Mouse (Mus musculus): ENCODE results near the gene Egfr. TPM values are rescaled to one million over a fixed set of nuclear protein-coding genes. Genes with fewer than 3 reads are reported as not detected.

Egfr gene
- polyA plus RNA-seq, 1 experiment from 2014 or later, result 4.4 TPM

GRCm38 (mm10) chr11:16848881-16849280 is 96.9 kb downstream of the Egfr start:
- no peak for DNase-seq (ENCODE audit: low spot score)
- Histone ChIP-seq H3K4me1 (peaks cover 4% of the 10 kb centered on the region; the same call in 1 of the 2 replicates), H3K4me3 (no peak overlapping the region), H3K27me3 (replicated peaks; ENCODE audit: low read depth, poor library complexity, severe bottlenecking) (no peaks in the 10 kb centered on the region), H3K27ac (replicated peaks) (no peak overlapping the region), H3K9me3 (no peaks in the 10 kb centered on the region), H3K36me3 (replicated peaks) (no peaks in the 10 kb centered on the region)
- 61% methylated on average over 6 of the region's 6 CpGs for WGBS

- H3K9me3 ChIP-seq, result no peaks in the 10 kb centered on the region
- WGBS, result 90% methylated on average over 1 of the region's 1 CpGs
- no peaks in the 10 kb centered on the region; the same call in 1 of the 2 replicates for H3K4me1 ChIP-seq
- no peaks in the 10 kb centered on the region for H3K27me3 ChIP-seq (replicated peaks; ENCODE audit: low read depth, poor library complexity, severe bottlenecking)
- H3K27ac ChIP-seq (replicated peaks), result no peak overlapping the region
- H3K4me3 ChIP-seq, result no peak overlapping the region
- H3K36me3 ChIP-seq (replicated peaks), result no peaks in the 10 kb centered on the region
- DNase-seq (ENCODE audit: low spot score), result no peak
These were observed 99.4 kb downstream of the Egfr start for GRCm38 (mm10) chr11:16851361-16851760.

GRCm38 (mm10) chr11:16854111-16854510 is 102.1 kb downstream of the Egfr start:
- no peak for DNase-seq (ENCODE audit: low spot score)
- no peaks in the 10 kb centered on the region for H3K9me3 ChIP-seq
- H3K4me1 ChIP-seq, result no peaks in the 10 kb centered on the region
- H3K27me3 ChIP-seq (replicated peaks; ENCODE audit: low read depth, poor library complexity, severe bottlenecking), result no peaks in the 10 kb centered on the region
- no peak overlapping the region for H3K27ac ChIP-seq (replicated peaks)
- H3K36me3 ChIP-seq (replicated peaks), result no peaks in the 10 kb centered on the region
- no peak overlapping the region for H3K4me3 ChIP-seq
- WGBS, result 73% methylated on average over 2 of the region's 2 CpGs

- H3K27me3 ChIP-seq (replicated peaks; ENCODE audit: low read depth, poor library complexity, severe bottlenecking), result no peaks in the 10 kb centered on the region
- H3K4me1 ChIP-seq, result no peaks in the 10 kb centered on the region
- H3K4me3 ChIP-seq, result no peak overlapping the region
- DNase-seq (ENCODE audit: low spot score), result no peak
- 82% methylated on average over 2 of the region's 2 CpGs for WGBS
- H3K9me3 ChIP-seq, result no peaks in the 10 kb centered on the region
- no peak overlapping the region for H3K27ac ChIP-seq (replicated peaks)
- H3K36me3 ChIP-seq (replicated peaks), result no peaks in the 10 kb centered on the region
These were observed 105.3 kb downstream of the Egfr start for GRCm38 (mm10) chr11:16857346-16857745.

- 87% methylated on average over 6 of the region's 6 CpGs for WGBS
- Histone ChIP-seq H3K4me1 (no peaks in the 10 kb centered on the region), H3K36me3 (replicated peaks) (no peaks in the 10 kb centered on the region), H3K27ac (replicated peaks) (no peak overlapping the region), H3K9me3 (no peaks in the 10 kb centered on the region), H3K4me3 (no peak overlapping the region), H3K27me3 (replicated peaks; ENCODE audit: low read depth, poor library complexity, severe bottlenecking) (no peaks in the 10 kb centered on the region)
- no peak for DNase-seq (ENCODE audit: low spot score)
These were observed 109.0 kb downstream of the Egfr start for GRCm38 (mm10) chr11:16861037-16861436.

GRCm38 (mm10) chr11:16863547-16863946 is 111.5 kb downstream of the Egfr start:
- Histone ChIP-seq H3K27me3 (replicated peaks; ENCODE audit: low read depth, poor library complexity, severe bottlenecking) (no peaks in the 10 kb centered on the region), H3K27ac (replicated peaks) (no peak overlapping the region), H3K9me3 (no peaks in the 10 kb centered on the region), H3K4me1 (no peaks in the 10 kb centered on the region), H3K36me3 (replicated peaks) (no peaks in the 10 kb centered on the region), H3K4me3 (no peak overlapping the region)
- no peak for DNase-seq (ENCODE audit: low spot score)

- 0 out of 2 replicates have a peak, but pooled peaks cover 6% of the 10 kb centered on the region for H3K4me1 ChIP-seq
- H3K4me3 ChIP-seq, result no peak overlapping the region
- H3K36me3 ChIP-seq (replicated peaks), result no peaks in the 10 kb centered on the region
- H3K9me3 ChIP-seq, result no peaks in the 10 kb centered on the region
- H3K27me3 ChIP-seq (replicated peaks; ENCODE audit: low read depth, poor library complexity, severe bottlenecking), result no peaks in the 10 kb centered on the region
- H3K27ac ChIP-seq (replicated peaks), result no peak overlapping the region
- WGBS, result 81% methylated on average over 3 of the region's 3 CpGs
- DNase-seq (ENCODE audit: low spot score), result no peak
These were observed 113.1 kb downstream of the Egfr start for GRCm38 (mm10) chr11:16864980-16865561.

- 0 out of 2 replicates have a peak, but pooled peaks cover 6% of the 10 kb centered on the region for H3K4me1 ChIP-seq
These were observed 116.0 kb downstream of the Egfr start for GRCm38 (mm10) chr11:16868051-16868450.

GRCm38 (mm10) chr11:16869506-16869905 is 117.5 kb downstream of the Egfr start:
- no peak overlapping the region for H3K4me3 ChIP-seq
- no peaks in the 10 kb centered on the region for H3K9me3 ChIP-seq
- H3K4me1 ChIP-seq, result 0 out of 2 replicates have a peak, but pooled peaks cover 6% of the 10 kb centered on the region
- H3K36me3 ChIP-seq (replicated peaks), result no peaks in the 10 kb centered on the region
- DNase-seq (ENCODE audit: low spot score), result no peak
- H3K27me3 ChIP-seq (replicated peaks; ENCODE audit: low read depth, poor library complexity, severe bottlenecking), result no peaks in the 10 kb centered on the region
- H3K27ac ChIP-seq (replicated peaks), result no peak overlapping the region
- 57% methylated on average over 2 of the region's 2 CpGs for WGBS

More at GRCm38 (mm10) chr11:16868051-16868450, 116.0 kb downstream of the Egfr start:
- Histone ChIP-seq H3K9me3 (no peaks in the 10 kb centered on the region), H3K27ac (replicated peaks) (no peak overlapping the region), H3K27me3 (replicated peaks; ENCODE audit: low read depth, poor library complexity, severe bottlenecking) (no peaks in the 10 kb centered on the region), H3K36me3 (replicated peaks) (no peaks in the 10 kb centered on the region), H3K4me3 (no peak overlapping the region)
- no peak for DNase-seq (ENCODE audit: low spot score)
- 80% methylated on average over 6 of the region's 6 CpGs for WGBS

- H3K4me1 ChIP-seq, result 0 out of 2 replicates have a peak, but pooled peaks cover 6% of the 10 kb centered on the region
- no peaks in the 10 kb centered on the region for H3K9me3 ChIP-seq
- no peak overlapping the region for H3K27ac ChIP-seq (replicated peaks)
- no peaks in the 10 kb centered on the region for H3K36me3 ChIP-seq (replicated peaks)
- no peaks in the 10 kb centered on the region for H3K27me3 ChIP-seq (replicated peaks; ENCODE audit: low read depth, poor library complexity, severe bottlenecking)
- WGBS, result 62% methylated on average over 5 of the region's 5 CpGs
- H3K4me3 ChIP-seq, result no peak overlapping the region
- DNase-seq (ENCODE audit: low spot score), result peak; percentile 48
These were observed 119.1 kb downstream of the Egfr start for GRCm38 (mm10) chr11:16871120-16871519.

- no peak for DNase-seq (ENCODE audit: low spot score)
- no peaks in the 10 kb centered on the region for H3K36me3 ChIP-seq (replicated peaks)
- H3K4me1 ChIP-seq, result no peaks in the 10 kb centered on the region
- H3K4me3 ChIP-seq, result no peak overlapping the region
- H3K27me3 ChIP-seq (replicated peaks; ENCODE audit: low read depth, poor library complexity, severe bottlenecking), result no peaks in the 10 kb centered on the region
- H3K9me3 ChIP-seq, result no peaks in the 10 kb centered on the region
- 76% methylated on average over 9 of the region's 9 CpGs for WGBS
- H3K27ac ChIP-seq (replicated peaks), result no peak overlapping the region
These were observed 125.8 kb downstream of the Egfr start for GRCm38 (mm10) chr11:16877676-16878378.

- WGBS, result 76% methylated on average over 4 of the region's 4 CpGs
- no peak overlapping the region for H3K27ac ChIP-seq (replicated peaks)
- no peak overlapping the region for H3K4me3 ChIP-seq
- H3K4me1 ChIP-seq, result no peaks in the 10 kb centered on the region
- DNase-seq (ENCODE audit: low spot score), result no peak
- no peaks in the 10 kb centered on the region for H3K9me3 ChIP-seq
- H3K27me3 ChIP-seq (replicated peaks; ENCODE audit: low read depth, poor library complexity, severe bottlenecking), result no peaks in the 10 kb centered on the region
- H3K36me3 ChIP-seq (replicated peaks), result no peaks in the 10 kb centered on the region
These were observed 129.9 kb downstream of the Egfr start for GRCm38 (mm10) chr11:16881932-16882331.

GRCm38 (mm10) chr11:16886152-16886551 is 134.1 kb downstream of the Egfr start:
- H3K4me1 ChIP-seq, result no peaks in the 10 kb centered on the region
- no peak overlapping the region for H3K4me3 ChIP-seq
- H3K36me3 ChIP-seq (replicated peaks), result no peaks in the 10 kb centered on the region
- WGBS, result 72% methylated on average over 6 of the region's 6 CpGs
- DNase-seq (ENCODE audit: low spot score), result no peak
- no peak overlapping the region for H3K27ac ChIP-seq (replicated peaks)
- H3K27me3 ChIP-seq (replicated peaks; ENCODE audit: low read depth, poor library complexity, severe bottlenecking), result no peaks in the 10 kb centered on the region
- no peaks in the 10 kb centered on the region for H3K9me3 ChIP-seq

Data from embryonic facial prominence, embryonic 10.5 days (tissue).